Mouse (Mus musculus) midbrain, embryonic 14.5 days (tissue): Measurements from ENCODE around the gene Agtpbp1. TPM values are rescaled to one million over a fixed set of nuclear protein-coding genes. Genes with fewer than 3 reads are reported as not detected.

Experiments
- ATAC-seq: fragments of 200-750 bp; cut with Nextera tagmentation; 2 replicates; pipeline ENCODE4 v1.8.0; 2017; ENCODE audit warnings: moderate number of reproducible peaks, moderate library complexity; ENCODE audit not compliant: low FRiP score, low TSS enrichment
- DNase-seq: peaks from one replicate; pipeline ENCODE4 v3.0.0-alpha.2; 2015
- H3K27ac ChIP-seq: fragments of 300-500 bp; sonication (generic); replicated peaks from 2 replicates; pipeline ENCODE4 v1.5.1; 2014; ENCODE audit warnings: mild to moderate bottlenecking, low read depth, low read length, moderate library complexity
- H3K27me3 ChIP-seq: fragments of 300-500 bp; sonication (generic); 2 replicates; pipeline ENCODE4 v1.6.1; 2014; ENCODE audit warnings: low read length, control low read depth, mixed read lengths; ENCODE audit not compliant: control insufficient read depth, insufficient read depth
- H3K36me3 ChIP-seq: fragments of 300-500 bp; sonication (generic); 2 replicates; pipeline ENCODE4 v1.6.1; 2014; ENCODE audit warnings: low read length, control low read depth; ENCODE audit not compliant: control insufficient read depth, insufficient read depth
- H3K4me1 ChIP-seq: fragments of 300-500 bp; sonication (generic); 2 replicates; pipeline ENCODE4 v1.6.1; 2014; ENCODE audit warnings: mild to moderate bottlenecking, antibody characterized with exemption, low read length, control low read depth; ENCODE audit not compliant: control insufficient read depth, insufficient read depth
- H3K4me2 ChIP-seq: fragments of 300-500 bp; sonication (generic); 2 replicates; pipeline ENCODE4 v1.6.1; 2014; ENCODE audit warnings: mild to moderate bottlenecking, low read length, moderate library complexity
- H3K4me3 ChIP-seq: fragments of 300-500 bp; sonication (generic); replicated peaks from 2 replicates; pipeline ENCODE4 v1.5.1; 2014; ENCODE audit warnings: low read depth, low read length
- H3K9ac ChIP-seq: fragments of 300-500 bp; sonication (generic); replicated peaks from 2 replicates; pipeline ENCODE4 v1.6.1; 2014; ENCODE audit warnings: mild to moderate bottlenecking, low read length, moderate library complexity
- H3K9me3 ChIP-seq: fragments of 300-500 bp; sonication (generic); 2 replicates; pipeline ENCODE4 v1.6.1; 2016; ENCODE audit warnings: low read length, control low read depth, mixed read lengths; ENCODE audit not compliant: control insufficient read depth
- WGBS: fragments of 180-500 bp; shearing (Covaris S2); extraction: QIAGEN DNeasy Blood & Tissue Kit; methylation state at CpG from one replicate; pipeline ENCODE4 v1.1.7; 2014; 5-methylcytosine and 5-hydroxymethylcytosine counted together
- polyA plus RNA-seq: library from polyadenylated mRNA; unstranded; fragments of >200 nt; fragmentation: Nextera tagmentation; extraction: Ambion mirVana; gene quantifications from 2 replicates; pipeline ENCODE4 v1.2.1, GENCODE M21; 2014

The Agtpbp1 gene
- polyA plus RNA-seq, 1 experiment from 2014 or later = 82.6 TPM

GRCm38 (mm10) chr13:59590691-59591090, 5.7 kb upstream of the Agtpbp1 start:
- Histone ChIP-seq H3K27ac (no peak overlapping the region), H3K9ac (no peak overlapping the region), H3K4me3 (no peak overlapping the region), H3K9me3 (no peaks in the 10 kb centered on the region), H3K27me3 (no peaks in the 10 kb centered on the region), H3K4me1 (peaks cover 21% of the 10 kb centered on the region), H3K4me2 (no peak overlapping the region), H3K36me3 (peaks cover 73% of the 10 kb centered on the region)
- DNase-seq = no peak
- ATAC-seq = no peak
- WGBS = 89% methylated on average over 4 of the region's 4 CpGs

- H3K9ac ChIP-seq = no peak overlapping the region
- no peaks in the 10 kb centered on the region for H3K9me3 ChIP-seq
- WGBS = 87% methylated on average over 4 of the region's 4 CpGs
- ATAC-seq = no peak
- no peak overlapping the region for H3K4me3 ChIP-seq
- peaks cover 66% of the 10 kb centered on the region for H3K36me3 ChIP-seq
- no peak overlapping the region for H3K4me2 ChIP-seq
- DNase-seq = no peak
- no peaks in the 10 kb centered on the region for H3K27me3 ChIP-seq
- no peak overlapping the region for H3K27ac ChIP-seq
- peaks cover 21% of the 10 kb centered on the region for H3K4me1 ChIP-seq
These were observed 4.6 kb upstream of the Agtpbp1 start for GRCm38 (mm10) chr13:59589672-59590071.

GRCm38 (mm10) chr13:59587201-59587600, 2.2 kb upstream of the Agtpbp1 start:
- no peaks in the 10 kb centered on the region for H3K27me3 ChIP-seq
- H3K9me3 ChIP-seq = no peaks in the 10 kb centered on the region
- WGBS = 96% methylated on average over 2 of the region's 2 CpGs
- H3K4me1 ChIP-seq = peaks cover 21% of the 10 kb centered on the region
- H3K9ac ChIP-seq = no peak overlapping the region; the same call in 1 of the 2 replicates
- H3K4me2 ChIP-seq = peak overlapping the region; percentile 72
- DNase-seq (no peak), ATAC-seq (no peak)
- peaks cover 43% of the 10 kb centered on the region for H3K36me3 ChIP-seq
- peak overlapping the region; percentile 87; the same call in 1 of the 2 replicates for H3K4me3 ChIP-seq
- H3K27ac ChIP-seq = no peak overlapping the region

GRCm38 (mm10) chr13:59585648-59586005, 600 bp upstream of the Agtpbp1 start:
- peak overlapping the region; percentile 84 for H3K27ac ChIP-seq
- under 1% methylated on average over 28 of the region's 28 CpGs for WGBS
- DNase-seq (peak; percentile 65), ATAC-seq (no peak; the same call in 1 of the 2 replicates)
- peak overlapping the region; percentile 72 for H3K4me2 ChIP-seq
- H3K9me3 ChIP-seq = no peaks in the 10 kb centered on the region
- H3K4me1 ChIP-seq = peaks cover 21% of the 10 kb centered on the region
- H3K9ac ChIP-seq = peak overlapping the region; percentile 90
- H3K4me3 ChIP-seq = peak overlapping the region; percentile 87
- H3K27me3 ChIP-seq = no peaks in the 10 kb centered on the region
- peaks cover 27% of the 10 kb centered on the region for H3K36me3 ChIP-seq

GRCm38 (mm10) chr13:59584481-59584880, 546 bp downstream of the Agtpbp1 start:
- 4% methylated on average over 9 of the region's 9 CpGs for WGBS
- Histone ChIP-seq H3K4me1 (peaks cover 21% of the 10 kb centered on the region), H3K9ac (peak overlapping the region; percentile 52), H3K36me3 (peaks cover 17% of the 10 kb centered on the region), H3K4me2 (peak overlapping the region; percentile 80), H3K9me3 (no peaks in the 10 kb centered on the region), H3K27me3 (no peaks in the 10 kb centered on the region), H3K27ac (peak overlapping the region; percentile 58), H3K4me3 (peak overlapping the region; percentile 87)
- peak; percentile 50 for DNase-seq
- ATAC-seq = peak; percentile 58

- no peak overlapping the region for H3K27ac ChIP-seq
- DNase-seq (no peak), ATAC-seq (no peak)
- H3K4me1 ChIP-seq = peaks cover 1% of the 10 kb centered on the region; the same call in 1 of the 2 replicates
- H3K27me3 ChIP-seq = no peaks in the 10 kb centered on the region
- no peak overlapping the region for H3K9ac ChIP-seq
- H3K4me2 ChIP-seq = no peak overlapping the region
- WGBS = 95% methylated on average over 4 of the region's 4 CpGs
- no peaks in the 10 kb centered on the region for H3K9me3 ChIP-seq
- no peaks in the 10 kb centered on the region for H3K36me3 ChIP-seq
- no peak overlapping the region for H3K4me3 ChIP-seq
These were observed 4.1 kb downstream of the Agtpbp1 start for GRCm38 (mm10) chr13:59580954-59581353.

- Histone ChIP-seq H3K9me3 (no peaks in the 10 kb centered on the region), H3K9ac (no peak overlapping the region), H3K27ac (no peak overlapping the region), H3K36me3 (no peaks in the 10 kb centered on the region), H3K4me3 (no peak overlapping the region), H3K4me1 (no peaks in the 10 kb centered on the region), H3K27me3 (no peaks in the 10 kb centered on the region), H3K4me2 (no peak overlapping the region)
- 87% methylated on average over 2 of the region's 2 CpGs for WGBS
- ATAC-seq (no peak), DNase-seq (no peak)
These were observed 12.5 kb downstream of the Agtpbp1 start for GRCm38 (mm10) chr13:59572549-59572948.

- H3K36me3 ChIP-seq = no peaks in the 10 kb centered on the region
- H3K9me3 ChIP-seq = no peaks in the 10 kb centered on the region
- 81% methylated on average over 6 of the region's 6 CpGs for WGBS
- ATAC-seq = no peak
- H3K4me3 ChIP-seq = no peak overlapping the region
- no peak overlapping the region for H3K4me2 ChIP-seq
- no peaks in the 10 kb centered on the region for H3K4me1 ChIP-seq
- DNase-seq = no peak
- no peak overlapping the region for H3K27ac ChIP-seq
- no peaks in the 10 kb centered on the region for H3K27me3 ChIP-seq
- H3K9ac ChIP-seq = no peak overlapping the region
These were observed 13.9 kb downstream of the Agtpbp1 start for GRCm38 (mm10) chr13:59571107-59571506.

- 62% methylated on average over 9 of the region's 9 CpGs for WGBS
- H3K27ac ChIP-seq = no peak overlapping the region
- H3K27me3 ChIP-seq = no peaks in the 10 kb centered on the region
- peak; percentile 27 for DNase-seq
- H3K4me1 ChIP-seq = no peaks in the 10 kb centered on the region
- no peak overlapping the region for H3K4me2 ChIP-seq
- H3K36me3 ChIP-seq = no peaks in the 10 kb centered on the region
- H3K9ac ChIP-seq = no peak overlapping the region
- no peak for ATAC-seq
- no peak overlapping the region for H3K4me3 ChIP-seq
- no peaks in the 10 kb centered on the region for H3K9me3 ChIP-seq
These were observed 19.0 kb downstream of the Agtpbp1 start for GRCm38 (mm10) chr13:59565945-59566520.
